Mouse (Mus musculus) CH12.LX (cell line): ENCODE results near the gene Selenok. TPM values are rescaled to one million over a fixed set of nuclear protein-coding genes. Genes with fewer than 3 reads are reported as not detected.

Experiments
- DNase-seq: peaks from one replicate; pipeline ENCODE4 v3.0.0-alpha.2; 2013; ENCODE audit errors: extremely low read depth
- H3K27ac ChIP-seq: 2 replicates; pipeline ENCODE4 v1.5.1; 2012; ENCODE audit warnings: low read depth, mild to moderate bottlenecking, control low read depth, moderate library complexity; ENCODE audit not compliant: insufficient read depth
- H3K27me3 ChIP-seq: replicated peaks from 2 replicates; pipeline ENCODE3; 2012; ENCODE audit warnings: inconsistent platforms
- H3K36me3 ChIP-seq, 2 experiments: replicated peaks in 1 of 2; 2 replicates each; pipeline versions ENCODE3 to v1.6.1; 2012; ENCODE audit warnings: inconsistent platforms in 1 of 2, low read length in 1 of 2, mild to moderate bottlenecking in 1 of 2, mixed read lengths in 1 of 2, moderate library complexity in 1 of 2; ENCODE audit not compliant: control insufficient read depth in 1 of 2, insufficient read depth in 1 of 2
- H3K4me1 ChIP-seq, 2 experiments: 2 replicates each; pipeline ENCODE4 v1.6.1; 2012; ENCODE audit warnings: inconsistent platforms in 1 of 2, moderate library complexity in 1 of 2; ENCODE audit not compliant: insufficient read depth in 2 of 2, control insufficient read depth in 1 of 2
- H3K4me2 ChIP-seq: 2 replicates; pipeline ENCODE4 v1.6.1; 2012; ENCODE audit warnings: low read depth, mild to moderate bottlenecking, control low read depth; ENCODE audit not compliant: poor library complexity, insufficient read depth, severe bottlenecking
- H3K4me3 ChIP-seq, 3 experiments: fragments of 150-350 bp in 1 of 3; sonication (generic) in 1 of 3; replicated peaks in 1 of 3; 2 replicates each; pipeline versions ENCODE3 to v1.5.1; 2011 to 2012; ENCODE audit warnings: low read depth in 2 of 3, low read length in 2 of 3, mild to moderate bottlenecking in 2 of 3, moderate library complexity in 2 of 3, control low read depth in 1 of 3, improper control_type of control experiment in 1 of 3, inconsistent platforms in 1 of 3, mixed read lengths in 1 of 3; ENCODE audit not compliant: poor library complexity in 1 of 3
- H3K79me2 ChIP-seq: replicated peaks from 2 replicates; pipeline ENCODE4 v1.6.1; 2012; ENCODE audit warnings: mild to moderate bottlenecking, moderate library complexity; ENCODE audit not compliant: control insufficient read depth, poor library complexity, insufficient read depth, severe bottlenecking; ENCODE audit errors: extremely low read depth
- H3K9ac ChIP-seq: 2 replicates; pipeline ENCODE4 v1.6.1; 2012; ENCODE audit warnings: low read depth, mild to moderate bottlenecking, control low read depth, moderate library complexity; ENCODE audit not compliant: insufficient read depth
- H3K9me3 ChIP-seq: replicated peaks from 2 replicates; pipeline ENCODE3; 2012; ENCODE audit warnings: low read length, inconsistent platforms, mixed read lengths
- BHLHE40 ChIP-seq: IDR thresholded peaks from 2 replicates; pipeline ENCODE4 v1.6.1; 2011; ENCODE audit warnings: mild to moderate bottlenecking, low read depth, low read length, improper control_type of control experiment
- CHD2 ChIP-seq: IDR thresholded peaks from 2 replicates; pipeline ENCODE4 v1.6.1; 2011; ENCODE audit warnings: low read length, improper control_type of control experiment
- CTCF ChIP-seq, 2 experiments: IDR thresholded peaks in 1 of 2; conservative IDR thresholded peaks in 1 of 2; 2 replicates each; pipeline ENCODE4 v1.5.1; 2011 to 2012; ENCODE audit warnings: low read depth in 2 of 2, low read length in 2 of 2, improper control_type of control experiment in 1 of 2, inconsistent platforms in 1 of 2, mild to moderate bottlenecking in 1 of 2, moderate library complexity in 1 of 2
- ELF1 ChIP-seq: IDR thresholded peaks from 2 replicates; pipeline ENCODE4 v1.6.1; 2014; ENCODE audit warnings: low read depth, mild to moderate bottlenecking, inconsistent platforms, low read length, improper control_type of control experiment
- ETS1 ChIP-seq: conservative IDR thresholded peaks from 2 replicates; pipeline ENCODE4 v1.6.1; 2012; ENCODE audit warnings: low read depth, mild to moderate bottlenecking, inconsistent platforms, low read length, improper control_type of control experiment, moderate library complexity
- GABPA ChIP-seq: IDR thresholded peaks from 2 replicates; pipeline ENCODE4 v1.6.1; 2012; ENCODE audit warnings: low read depth, low read length, improper control_type of control experiment, inconsistent platforms; ENCODE audit not compliant: insufficient replicate concordance
- IRF4 ChIP-seq: IDR thresholded peaks from 2 replicates; pipeline ENCODE4 v1.6.1; 2014; ENCODE audit warnings: low read depth, mild to moderate bottlenecking, inconsistent platforms, low read length, improper control_type of control experiment
- JUN ChIP-seq: IDR thresholded peaks from 2 replicates; pipeline ENCODE4 v1.6.1; 2011; ENCODE audit warnings: low read depth, mild to moderate bottlenecking, low read length, improper control_type of control experiment, moderate library complexity; ENCODE audit not compliant: insufficient read depth
- JUND ChIP-seq: conservative IDR thresholded peaks from 2 replicates; pipeline ENCODE4 v1.6.1; 2011; ENCODE audit warnings: low read depth, low read length, improper control_type of control experiment
- KAT2A ChIP-seq: IDR thresholded peaks from 2 replicates; pipeline ENCODE4 v1.6.1; 2012; ENCODE audit warnings: low read length, improper control_type of control experiment, inconsistent platforms; ENCODE audit not compliant: insufficient replicate concordance
- NRF1 ChIP-seq: IDR thresholded peaks from 2 replicates; pipeline ENCODE4 v1.6.1; 2014; ENCODE audit warnings: low read depth, mild to moderate bottlenecking, inconsistent platforms, low read length, improper control_type of control experiment, moderate library complexity
- POLR2AphosphoS2 ChIP-seq: IDR thresholded peaks from 2 replicates; pipeline ENCODE4 v1.6.1; 2011; ENCODE audit warnings: low read depth, low read length, improper control_type of control experiment
- RCOR1 ChIP-seq: conservative IDR thresholded peaks from 2 replicates; pipeline ENCODE4 v1.6.1; 2012; ENCODE audit warnings: low read depth, mild to moderate bottlenecking, inconsistent platforms, low read length, improper control_type of control experiment
- TBP ChIP-seq: conservative IDR thresholded peaks from 2 replicates; pipeline ENCODE4 v1.6.1; 2011; ENCODE audit warnings: low read depth, low read length, improper control_type of control experiment
- UBTF ChIP-seq: IDR thresholded peaks from 2 replicates; pipeline ENCODE4 v1.6.1; 2012; ENCODE audit warnings: low read depth, mild to moderate bottlenecking, inconsistent platforms, low read length, improper control_type of control experiment, moderate library complexity
- USF1 ChIP-seq: IDR thresholded peaks from 2 replicates; pipeline ENCODE4 v1.6.1; 2014; ENCODE audit warnings: low read depth, mild to moderate bottlenecking, inconsistent platforms, low read length, improper control_type of control experiment
- ZC3H11A ChIP-seq: IDR thresholded peaks from 2 replicates; pipeline ENCODE4 v1.6.1; 2012; ENCODE audit warnings: low read depth, mild to moderate bottlenecking, inconsistent platforms, low read length, improper control_type of control experiment
- ZMIZ1 ChIP-seq: IDR thresholded peaks from 2 replicates; pipeline ENCODE4 v1.6.1; 2012; ENCODE audit warnings: low read depth, mild to moderate bottlenecking, inconsistent platforms, low read length, improper control_type of control experiment
- ZNF384 ChIP-seq: IDR thresholded peaks from 2 replicates; pipeline ENCODE4 v1.6.1; 2012; ENCODE audit warnings: low read depth, low read length, improper control_type of control experiment, inconsistent platforms
- dilution Hi-C: fragments of 300-500 bp; cut with MboI; formaldehyde crosslinking; loops from 2 replicates; pipeline ENCODE4 v1.14.3; 2020; ENCODE audit warnings: low sequenced_read_pairs; ENCODE audit not compliant: extremely low pct_unique_long_range_greater_than_20kb, extremely low pct_ligation_motif_present
- in situ Hi-C: fragments of 300-500 bp; cut with MboI; formaldehyde crosslinking; loops from 3 replicates; pipeline ENCODE4 v1.14.3; 2019; ENCODE audit warnings: low sequenced_read_pairs, low pct_ligation_motif_present, low pct_unique_long_range_greater_than_20kb, mixed read lengths
- polyA plus RNA-seq: library from polyadenylated mRNA; unstranded; fragments of >175 nt; gene quantifications from 2 replicates; pipeline ENCODE4 v1.2.1, GENCODE M21; 2012; ENCODE audit warnings: low read depth; ENCODE audit not compliant: insufficient read length
- total RNA-seq, 2 experiments: library from RNA; depleted of rRNA; stranded (reverse); fragments of 300-350 nt in 1 of 2; fragments of >200 nt in 1 of 2; gene quantifications; 2 replicates each; pipeline ENCODE4 v1.2.3; 2012 to 2014

The Selenok gene
- total and polyA plus RNA-seq, 3 experiments = 48.5 to 83.7 (median 63.0) TPM

- Histone ChIP-seq H3K79me2 (no peaks in the 10 kb centered on the region), H3K4me2 (no peak overlapping the region), H3K36me3 (peaks cover 88 to 98% of the 10 kb centered on the region in 2 experiments), H3K9ac (no peak overlapping the region), H3K27me3 (no peaks in the 10 kb centered on the region), H3K9me3 (no peaks in the 10 kb centered on the region), H3K4me3 (no peak overlapping the region), H3K4me1 (no peaks in the 10 kb centered on the region; a peak in 1 of 4 replicates), H3K27ac (no peak overlapping the region)
- no peak for DNase-seq
- in situ Hi-C loops = no loop called here
- no peak for TF ChIP-seq ELF1
- dilution Hi-C loops = no loop called here
These were observed 19.2 kb downstream of the Selenok start for GRCm38 (mm10) chr14:29987276-29987675.

GRCm38 (mm10) chr14:29987739-29988138, 19.6 kb downstream of the Selenok start:
- H3K27ac ChIP-seq = no peak overlapping the region
- no peaks in the 10 kb centered on the region for H3K9me3 ChIP-seq
- in situ Hi-C loops (no loop called here), dilution Hi-C loops (no loop called here)
- DNase-seq = no peak
- H3K27me3 ChIP-seq = no peaks in the 10 kb centered on the region
- no peak overlapping the region for H3K4me2 ChIP-seq
- H3K36me3 ChIP-seq = peaks cover 89 to 99% of the 10 kb centered on the region in 2 experiments
- H3K4me1 ChIP-seq = no peaks in the 10 kb centered on the region; a peak in 1 of 4 replicates
- H3K9ac ChIP-seq = no peak overlapping the region
- H3K4me3 ChIP-seq = no peak overlapping the region
- H3K79me2 ChIP-seq = no peaks in the 10 kb centered on the region
- no peak for TF ChIP-seq IRF4
- TF ChIP-seq JUN = no peak
- no peak for TF ChIP-seq POLR2AphosphoS2
- no peak for TF ChIP-seq JUND
- no peak for TF ChIP-seq KAT2A
- no peak for TF ChIP-seq RCOR1
- no peak for TF ChIP-seq CHD2
- no peak for TF ChIP-seq USF1
- TF ChIP-seq TBP = no peak

GRCm38 (mm10) chr14:29988337-29988736, 20.2 kb downstream of the Selenok start:
- in situ Hi-C loops (no loop called here), dilution Hi-C loops (no loop called here)
- Histone ChIP-seq H3K36me3 (peaks cover 91 to 100% of the 10 kb centered on the region in 2 experiments), H3K4me3 (no peak overlapping the region), H3K79me2 (no peaks in the 10 kb centered on the region), H3K9ac (no peak overlapping the region), H3K9me3 (no peaks in the 10 kb centered on the region), H3K27me3 (no peaks in the 10 kb centered on the region), H3K4me2 (no peak overlapping the region), H3K27ac (no peak overlapping the region), H3K4me1 (no peaks in the 10 kb centered on the region; a peak in 1 of 4 replicates)
- TF ChIP-seq UBTF (no peak), BHLHE40 (no peak), ELF1 (no peak), CTCF (conservative IDR thresholded peaks at IDR 0.05 in 1 of 2, IDR thresholded peaks at IDR 0.05 in 1 of 2; ENCODE audit: low read depth in 2 of 2, low read length in 2 of 2) (no peak), JUN (no peak), KAT2A (no peak), NRF1 (no peak), ZNF384 (no peak), GABPA (no peak), TBP (no peak), ZC3H11A (no peak), USF1 (no peak), ETS1 (no peak), ZMIZ1 (no peak), POLR2AphosphoS2 (no peak), IRF4 (no peak)
- no peak for DNase-seq
